Mouse (Mus musculus) forelimb bud, embryonic 11.5 days (tissue): ENCODE measurements around the gene Irx6.

Source experiments
- DNase-seq: peaks from one replicate; pipeline ENCODE4 v3.0.0-alpha.2; 2012; ENCODE audit warnings: low read depth, low spot score

Irx6 gene

DNA sequence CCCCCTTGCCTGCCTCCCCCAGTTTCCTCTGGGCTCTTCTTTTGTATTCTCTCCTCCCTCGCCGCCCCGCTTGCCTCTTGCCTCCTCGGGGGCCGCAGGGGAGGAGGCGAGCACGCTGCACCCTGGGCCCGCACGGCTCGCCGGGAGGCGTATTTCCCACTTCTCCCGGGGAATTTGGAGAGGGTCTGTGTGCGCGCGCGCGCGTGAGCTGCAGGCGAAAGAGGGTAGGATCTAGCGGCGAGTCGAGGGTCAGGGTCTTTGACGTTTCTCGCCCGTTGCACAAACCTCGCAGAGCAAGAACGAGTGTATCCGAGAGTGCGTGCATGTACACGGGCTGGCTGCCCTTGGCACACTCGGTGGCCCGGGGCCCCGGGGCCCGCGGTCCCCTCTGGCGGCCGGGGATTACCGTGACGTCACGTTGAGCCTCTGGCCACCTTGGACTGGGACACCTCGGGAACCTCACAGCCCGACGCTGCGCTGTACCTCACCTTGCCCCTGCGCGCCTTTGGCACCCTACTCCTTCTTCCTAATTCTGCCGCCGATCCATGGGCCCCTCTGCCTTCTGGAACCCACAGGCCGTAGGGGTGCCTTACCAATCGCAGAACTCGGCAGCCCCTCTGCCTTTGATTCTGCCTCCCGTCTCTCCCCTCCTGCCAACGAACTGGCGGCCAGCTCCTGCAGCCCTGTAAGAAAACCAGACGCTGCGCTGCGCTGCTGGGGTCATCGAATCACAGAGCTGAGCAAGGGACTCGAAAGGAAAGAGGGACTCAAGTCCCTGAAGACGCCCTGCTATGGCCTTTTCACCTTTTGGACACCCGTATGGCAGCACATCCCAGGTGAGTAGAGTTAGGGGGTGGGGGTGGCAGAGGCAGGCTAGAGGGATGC is at the start of gene Irx6:
Gene Irx6 (plus strand): TSS at position 45 of the 885 bp plus-strand sequence.
- DNase-seq: no peak

DNA sequence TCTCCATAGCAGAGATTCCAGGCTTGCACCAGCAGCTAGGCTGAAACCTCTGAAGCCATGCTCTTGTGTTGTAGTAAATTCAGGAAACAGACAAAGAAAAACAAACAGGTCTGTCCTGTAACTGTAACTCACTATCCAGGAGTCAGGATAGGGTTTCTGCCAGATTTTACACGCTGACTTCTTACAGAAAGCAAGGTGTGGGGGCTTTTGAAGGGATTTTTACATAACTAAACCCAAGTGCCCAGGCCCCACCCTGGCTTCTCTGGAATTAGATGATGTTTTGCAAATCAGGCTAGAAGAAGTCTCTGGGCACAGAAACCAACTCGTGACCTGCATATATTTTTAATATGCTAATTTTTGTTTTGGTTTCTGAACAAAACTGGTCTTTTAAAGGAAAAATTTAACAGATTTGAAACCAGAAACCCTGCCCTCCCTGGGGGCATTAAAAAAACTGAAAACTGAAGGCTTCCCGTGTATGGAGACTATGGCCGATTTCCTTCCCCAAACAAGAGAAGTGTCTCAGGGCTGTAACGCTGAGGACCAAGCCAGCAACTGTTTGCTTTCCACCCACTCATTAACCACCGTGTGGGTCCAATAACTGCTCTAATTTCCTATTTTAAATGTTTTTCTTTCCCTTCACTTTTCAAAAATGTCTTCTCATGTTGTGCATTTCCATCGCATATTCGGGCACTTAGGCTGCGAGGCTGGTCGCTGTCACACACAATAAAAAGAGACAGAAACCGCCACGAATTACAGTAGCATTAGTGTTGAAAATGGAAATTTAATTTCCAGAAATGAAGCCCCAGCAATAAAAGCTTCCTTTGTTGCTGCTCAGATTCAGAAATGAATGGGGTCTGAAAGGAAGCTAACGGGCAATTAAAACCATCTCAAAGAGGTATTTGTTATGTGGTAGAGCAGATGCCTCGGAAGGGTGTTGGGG is 45.1 kb upstream of the Irx6 start:
- DNase-seq: no peak

DNA sequence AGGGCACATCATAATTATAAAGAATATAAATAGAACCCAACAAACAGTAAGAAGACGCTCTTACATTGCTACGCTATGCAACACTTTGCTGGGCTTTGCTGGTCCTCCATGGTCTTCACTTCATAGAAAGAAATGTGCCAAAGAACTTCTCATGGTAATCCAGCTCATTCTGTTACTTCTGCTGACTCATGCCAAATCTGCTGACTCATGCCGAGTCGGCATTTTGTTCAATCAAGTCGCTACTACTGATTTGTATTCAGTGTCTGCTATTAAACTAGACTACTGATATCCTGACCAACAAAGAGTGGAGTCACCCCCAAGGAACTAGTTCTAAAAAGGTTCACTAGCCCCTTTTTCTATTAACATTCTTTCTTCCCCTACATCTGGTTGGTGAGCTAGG is 40.9 kb upstream of the Irx6 start:
- DNase-seq: no peak

DNA sequence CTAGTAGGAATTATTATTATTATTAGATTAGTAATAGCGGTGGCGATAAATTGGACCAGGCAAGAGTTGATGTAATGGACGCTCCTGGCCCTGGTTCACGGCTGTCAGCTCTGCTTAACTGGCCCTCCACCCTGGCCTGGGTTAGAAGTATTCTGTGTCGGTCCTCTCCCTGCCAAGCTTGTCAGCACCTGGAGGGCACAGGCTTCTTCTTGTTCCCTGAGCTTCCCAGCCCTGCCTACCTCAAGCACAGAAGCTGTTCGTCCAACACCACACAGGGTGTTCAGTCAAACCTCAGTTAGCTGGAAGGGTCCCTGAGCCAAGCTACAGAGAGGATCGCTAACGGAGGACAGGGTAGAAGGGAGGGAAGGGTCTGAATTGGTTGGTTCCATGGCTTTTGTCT is 33.3 kb upstream of the Irx6 start:
- DNase-seq: no peak

DNA sequence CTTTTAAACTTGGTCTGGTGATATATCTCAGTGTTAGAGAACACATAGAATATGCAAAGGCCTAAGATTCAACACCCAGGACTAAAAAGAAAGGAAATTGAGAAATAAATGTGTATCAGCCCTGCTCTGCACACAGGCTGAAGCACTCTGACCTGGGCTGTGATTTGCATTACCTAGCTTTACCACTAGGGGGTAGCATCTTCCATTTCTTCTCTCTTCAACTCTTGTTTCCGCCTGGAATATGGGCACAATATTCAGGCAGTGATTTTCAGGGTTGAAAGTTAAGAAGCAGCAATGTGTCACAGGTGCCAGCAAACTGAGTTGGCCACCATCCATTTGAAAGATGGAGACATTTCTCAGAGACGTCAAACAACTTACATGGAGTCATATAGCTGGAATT is 27.5 kb upstream of the Irx6 start:
- DNase-seq: peak; percentile 48

DNA sequence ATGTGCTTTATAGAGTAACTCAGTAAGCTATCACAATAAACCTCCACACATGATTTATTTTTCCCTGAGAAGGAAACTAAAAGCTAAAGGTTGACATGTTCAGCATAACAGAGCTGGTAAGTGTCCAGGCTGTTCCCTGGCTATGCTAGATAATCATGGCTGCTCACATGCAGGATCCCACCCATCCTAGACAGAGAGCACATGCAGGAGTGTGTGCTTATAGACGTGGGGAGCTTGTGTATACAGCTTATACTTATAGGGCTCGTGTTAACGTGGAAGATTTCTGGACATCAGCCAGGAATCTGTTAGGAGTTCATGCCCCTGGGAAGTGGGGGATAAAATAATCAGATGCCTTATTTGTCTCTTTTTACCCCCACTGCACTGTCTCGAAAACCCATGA is 9.9 kb upstream of the Irx6 start:
- DNase-seq: no peak

DNA sequence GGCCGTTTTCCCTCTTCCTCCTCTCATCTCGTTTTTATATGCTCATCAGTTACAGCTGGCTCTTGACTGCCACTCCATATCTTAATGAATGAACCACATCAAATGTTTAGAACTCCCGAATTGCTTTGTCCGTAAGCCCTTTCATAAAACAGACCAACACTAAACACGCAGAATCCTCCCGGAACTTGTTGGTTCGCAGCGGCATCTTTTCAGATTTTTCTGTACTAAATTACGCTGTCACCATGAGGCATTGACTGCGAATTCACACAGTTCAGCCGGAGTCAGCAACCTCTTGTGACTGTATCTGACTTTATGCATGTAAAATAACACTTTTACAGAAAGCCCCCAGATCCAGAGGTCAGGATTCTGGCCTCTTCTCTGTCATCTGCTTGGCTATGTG is 3.9 kb upstream of the Irx6 start:
- no peak for DNase-seq

DNA sequence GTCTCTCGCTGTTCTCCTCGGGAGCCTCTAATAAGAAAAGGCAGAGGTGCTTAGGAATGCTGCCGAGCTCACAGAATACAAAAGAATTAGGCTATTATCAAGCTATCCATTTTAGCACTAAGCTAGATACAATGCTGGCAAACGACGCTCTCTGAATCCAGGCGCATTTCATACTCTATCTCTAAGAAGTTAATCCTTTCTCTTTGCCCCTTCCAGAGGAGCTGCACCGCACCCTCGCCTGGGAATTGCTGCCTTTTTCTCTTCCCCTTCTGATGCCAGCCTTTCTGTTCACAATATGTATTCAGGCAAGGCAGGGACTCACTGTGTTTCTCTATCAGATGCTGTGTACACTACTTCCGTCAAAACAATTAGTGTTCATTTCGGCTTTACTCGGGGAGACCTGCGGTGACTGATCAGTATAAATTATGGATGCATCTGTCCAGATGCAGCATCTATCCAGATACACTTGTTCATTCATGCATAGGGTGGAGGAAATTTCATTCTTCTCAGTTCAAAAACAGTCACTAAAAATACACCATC is 3.4 kb upstream of the Irx6 start:
- DNase-seq: no peak

DNA sequence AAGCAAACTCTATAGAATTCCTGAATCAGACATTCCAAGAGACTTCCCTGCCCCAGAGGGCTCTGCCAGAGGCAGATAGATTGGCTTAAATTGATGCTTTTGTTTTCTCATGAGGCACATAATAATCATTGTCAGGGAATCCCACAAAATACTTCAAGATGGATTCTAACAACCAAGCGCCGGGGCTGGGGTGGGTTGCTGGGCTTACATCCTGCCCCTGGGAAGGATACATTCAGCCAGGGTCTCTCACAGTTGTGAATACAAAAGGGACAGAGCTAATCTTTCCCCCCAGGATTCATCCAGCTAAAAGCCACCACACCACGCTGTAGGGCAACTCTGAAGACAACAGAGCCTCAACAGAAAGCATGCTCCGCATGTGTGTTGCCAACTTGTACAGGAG is 2.2 kb upstream of the Irx6 start:
- no peak for DNase-seq

DNA sequence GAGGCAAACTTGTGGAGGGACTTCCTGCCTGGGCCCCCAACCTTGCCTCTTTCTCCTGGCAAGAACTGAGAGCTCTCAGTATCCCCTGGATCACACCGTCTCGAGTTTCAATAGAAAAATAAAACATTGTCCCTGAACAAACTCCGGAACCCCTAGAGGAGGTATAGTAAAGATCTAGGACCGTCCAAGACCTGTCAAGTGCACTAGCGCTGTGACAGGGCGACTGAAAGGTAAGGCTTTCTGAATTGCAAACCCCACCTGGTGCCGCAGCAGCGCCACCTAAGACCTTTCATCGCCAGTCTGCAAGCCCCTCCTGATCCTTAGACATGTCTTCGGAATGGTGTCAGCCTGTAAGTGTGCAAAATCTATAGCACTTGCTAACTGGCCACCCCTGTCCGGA is 987 bp upstream of the Irx6 start:
- no peak for DNase-seq

DNA sequence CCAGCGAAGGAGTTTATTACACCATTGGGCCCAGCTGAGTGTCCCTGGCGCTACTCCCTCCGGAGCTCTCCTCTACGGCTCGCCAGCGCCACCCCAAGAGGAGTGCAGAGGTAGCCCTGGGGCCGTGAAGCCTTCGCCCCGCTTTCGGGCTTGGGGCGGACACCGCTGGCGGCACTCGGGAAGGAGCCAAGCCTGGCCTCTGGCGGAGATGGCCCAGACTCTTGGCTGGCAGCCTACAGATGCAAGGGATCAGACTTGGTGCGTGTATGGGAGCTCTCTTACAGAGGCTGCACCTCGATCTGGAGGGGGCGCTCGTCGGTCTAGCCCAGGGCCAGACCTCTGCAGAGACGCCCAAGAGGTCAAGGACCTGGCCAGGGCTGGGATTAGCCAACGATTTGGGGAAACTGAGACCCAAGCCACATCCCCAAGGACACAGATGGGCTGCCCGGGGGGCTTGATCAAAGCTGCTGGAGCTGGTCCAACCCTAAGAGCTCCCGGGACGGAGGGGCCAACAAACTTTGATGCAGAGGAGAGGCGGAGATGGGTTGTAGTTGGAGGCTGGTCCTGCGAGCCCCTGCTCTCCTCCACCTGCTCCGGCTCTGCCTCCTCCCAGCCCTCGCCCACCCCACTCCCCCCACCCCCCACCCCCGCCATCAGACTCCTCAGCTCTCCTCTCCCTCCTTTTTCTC is 389 bp upstream of the Irx6 start:
- DNase-seq: peak; percentile 50

DNA sequence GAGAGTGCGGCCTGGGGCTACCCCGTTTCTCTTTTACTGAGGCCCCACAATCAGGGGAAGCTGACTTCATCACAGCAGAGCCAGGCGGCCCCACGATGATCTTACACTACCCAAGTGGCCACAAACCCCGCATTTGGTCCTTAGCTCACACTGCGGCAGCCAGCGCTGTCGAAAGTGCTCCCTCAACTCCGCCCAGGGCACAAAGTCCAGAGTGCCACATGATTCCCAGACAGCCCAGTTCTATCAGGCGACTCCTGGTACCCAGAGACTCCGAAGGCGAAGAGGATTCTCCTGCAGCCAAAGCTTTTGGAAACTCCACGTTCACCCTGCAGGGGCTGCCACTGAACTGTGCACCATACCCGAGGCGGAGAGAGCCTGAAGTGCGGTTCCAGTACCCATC is 4.3 kb downstream of the Irx6 start:
- no peak for DNase-seq

DNA sequence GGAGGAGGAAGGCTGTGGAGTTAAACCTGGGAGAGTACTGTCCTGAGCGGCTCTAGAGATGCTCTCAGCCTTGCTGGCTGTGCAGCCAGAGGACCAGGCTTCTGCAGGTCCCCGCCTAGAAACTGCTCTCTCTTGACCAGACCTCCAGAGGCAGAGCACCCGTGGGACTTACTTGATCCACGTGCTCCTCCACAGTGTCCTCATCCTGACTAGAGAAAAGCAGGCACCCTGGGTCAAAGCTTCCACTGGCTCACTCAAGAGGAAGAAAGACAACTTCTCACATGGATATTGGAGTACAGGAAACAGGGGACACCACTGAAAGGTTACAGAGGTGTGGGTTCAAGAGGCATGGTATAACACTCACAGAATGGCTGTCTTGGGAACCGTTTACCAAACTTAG is 23.3 kb downstream of the Irx6 start:
- DNase-seq: no peak

DNA sequence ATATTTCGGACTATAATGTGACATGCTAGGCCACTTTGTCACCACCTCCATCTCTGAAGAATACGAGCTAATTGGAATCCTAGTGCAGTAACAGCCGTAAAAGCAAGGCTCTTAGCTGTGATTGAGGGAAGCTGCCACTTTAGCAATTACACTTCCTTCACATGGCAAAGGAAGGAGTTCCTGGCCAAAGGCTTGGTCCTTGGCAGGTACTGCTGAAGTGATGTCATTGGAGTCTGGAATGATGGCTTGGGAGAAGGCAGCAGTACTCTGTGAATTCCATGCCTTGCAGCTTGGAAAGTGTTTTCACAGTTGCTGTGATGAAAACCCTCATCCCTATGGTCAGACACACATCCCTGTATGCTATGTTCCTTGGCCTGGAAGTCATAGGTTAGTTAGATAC is 24.3 kb downstream of the Irx6 start:
- no peak for DNase-seq

DNA sequence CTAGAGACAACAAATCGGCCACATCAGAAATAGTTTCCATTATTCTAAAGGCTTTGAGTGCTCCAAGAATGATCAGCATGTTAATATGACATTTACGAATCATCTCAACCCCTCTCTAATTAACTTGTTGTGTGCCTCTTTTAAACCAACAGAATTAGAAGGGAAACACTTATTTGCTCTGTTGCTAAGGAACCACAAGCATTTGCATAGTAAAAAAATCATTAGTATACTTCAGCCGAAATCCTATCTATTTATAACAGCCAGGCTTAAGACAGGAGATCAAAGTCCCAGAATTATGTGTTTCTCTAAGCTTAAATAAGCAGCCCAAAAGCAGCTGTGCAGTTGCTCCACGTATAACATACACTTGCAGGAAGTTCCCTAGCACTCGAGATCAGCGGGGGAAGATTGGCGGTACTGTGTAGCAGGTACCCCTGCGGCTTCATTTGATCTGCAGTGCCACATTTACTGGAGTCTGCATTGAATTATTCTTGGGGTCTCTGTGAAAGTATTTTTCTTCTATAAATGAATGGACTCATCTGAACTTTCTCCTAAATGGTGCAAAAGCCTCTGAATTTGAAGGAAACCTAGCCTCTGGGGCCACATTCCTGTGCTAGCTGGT is 25.9 kb downstream of the Irx6 start:
- DNase-seq: no peak

DNA sequence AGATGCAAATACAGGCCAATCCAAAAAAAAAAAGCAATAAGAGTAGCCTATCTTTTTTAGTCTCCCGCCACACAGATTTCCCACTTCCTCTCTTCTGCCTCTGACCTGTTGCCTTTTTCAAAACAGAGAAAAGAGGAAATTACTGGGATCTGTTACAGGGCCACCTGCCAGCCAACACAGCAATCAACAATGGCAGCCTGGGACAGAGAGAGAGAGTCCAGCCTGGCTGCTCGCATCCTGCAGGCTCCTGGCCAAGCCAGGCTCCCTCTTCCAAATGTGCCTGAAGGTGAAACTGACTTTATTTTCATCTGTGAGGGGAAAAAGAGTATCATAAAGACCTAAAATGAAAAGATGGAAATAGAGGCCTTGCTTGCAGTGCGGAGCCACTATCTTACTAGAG is 29.3 kb downstream of the Irx6 start:
- no peak for DNase-seq

DNA sequence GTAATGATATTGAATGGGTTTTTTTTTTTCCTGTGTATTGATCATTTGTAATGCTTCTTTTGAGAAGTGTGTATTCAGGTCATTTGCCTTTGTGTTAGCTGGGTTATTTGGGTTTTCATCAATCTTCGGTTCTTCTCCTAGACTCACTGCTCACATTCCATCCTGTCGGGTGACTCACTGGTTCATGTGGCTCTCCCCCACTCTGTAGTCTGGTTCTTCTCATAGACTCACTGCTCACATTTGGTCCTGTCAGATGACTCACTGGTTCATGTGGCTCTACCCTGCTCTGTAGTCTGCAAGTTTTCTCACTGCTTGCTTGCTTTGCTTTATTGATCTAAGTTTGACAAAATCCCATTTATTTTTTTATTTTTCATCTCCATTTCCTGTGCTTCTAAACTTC is 32.2 kb downstream of the Irx6 start:
- DNase-seq: no peak

DNA sequence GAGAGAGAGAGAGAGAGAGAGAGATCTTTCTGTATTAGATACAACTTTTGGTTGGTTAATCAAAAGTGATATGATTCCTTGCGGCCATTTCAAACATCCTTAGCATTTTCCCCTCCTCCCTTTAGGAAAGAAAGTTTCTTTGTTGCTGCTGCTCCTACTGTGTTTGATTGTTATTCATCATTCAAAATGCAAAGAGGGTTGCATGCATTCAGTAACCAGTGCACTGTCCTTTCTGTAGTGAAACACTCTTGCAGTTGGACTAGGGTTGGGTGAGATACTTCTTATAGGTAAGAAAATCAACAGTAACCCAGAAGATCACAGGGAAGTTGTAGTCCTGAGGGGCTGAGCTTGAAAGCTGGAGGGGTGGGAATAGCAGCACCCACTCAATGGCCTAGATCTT is 39.2 kb downstream of the Irx6 start:
- DNase-seq: no peak

DNA sequence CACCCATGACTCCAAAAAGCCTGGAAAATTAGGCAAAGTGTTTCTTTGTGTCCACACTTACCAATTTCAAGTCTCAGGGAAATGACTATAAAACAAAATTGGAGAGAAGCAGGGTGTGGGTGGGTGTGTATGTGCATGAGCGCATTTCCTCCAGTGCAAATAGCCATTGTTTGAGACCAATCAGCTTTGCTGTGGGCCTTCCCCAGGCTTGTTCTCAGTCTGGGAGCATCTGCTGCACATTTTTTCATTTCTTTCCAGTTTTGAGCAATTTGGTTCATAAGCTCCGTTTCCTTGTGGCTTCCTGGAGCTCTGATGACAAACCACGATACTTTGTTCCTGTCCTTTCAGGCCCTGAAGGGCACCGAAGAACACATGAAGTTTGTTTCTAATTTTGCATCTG is 43.3 kb downstream of the Irx6 start:
- no peak for DNase-seq

DNA sequence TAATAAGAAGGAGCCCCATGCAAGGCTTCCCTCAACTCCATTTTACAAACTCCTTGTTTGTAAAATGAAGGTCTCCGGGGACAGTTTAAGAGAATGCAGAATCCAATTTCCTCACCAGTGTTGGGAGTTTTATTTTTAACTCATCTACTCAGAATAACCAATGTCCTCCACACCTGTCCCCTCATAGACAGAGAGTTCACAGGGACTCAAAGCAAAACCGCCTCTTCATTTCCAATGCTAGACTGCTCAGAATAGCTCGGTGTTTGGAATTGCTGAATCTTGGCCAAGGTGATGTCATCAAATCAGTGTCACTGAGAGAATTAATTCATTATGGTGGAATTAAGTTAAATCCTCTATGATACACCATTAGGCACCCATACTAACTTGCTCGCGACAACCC is 44.0 kb downstream of the Irx6 start:
- no peak for DNase-seq

DNA sequence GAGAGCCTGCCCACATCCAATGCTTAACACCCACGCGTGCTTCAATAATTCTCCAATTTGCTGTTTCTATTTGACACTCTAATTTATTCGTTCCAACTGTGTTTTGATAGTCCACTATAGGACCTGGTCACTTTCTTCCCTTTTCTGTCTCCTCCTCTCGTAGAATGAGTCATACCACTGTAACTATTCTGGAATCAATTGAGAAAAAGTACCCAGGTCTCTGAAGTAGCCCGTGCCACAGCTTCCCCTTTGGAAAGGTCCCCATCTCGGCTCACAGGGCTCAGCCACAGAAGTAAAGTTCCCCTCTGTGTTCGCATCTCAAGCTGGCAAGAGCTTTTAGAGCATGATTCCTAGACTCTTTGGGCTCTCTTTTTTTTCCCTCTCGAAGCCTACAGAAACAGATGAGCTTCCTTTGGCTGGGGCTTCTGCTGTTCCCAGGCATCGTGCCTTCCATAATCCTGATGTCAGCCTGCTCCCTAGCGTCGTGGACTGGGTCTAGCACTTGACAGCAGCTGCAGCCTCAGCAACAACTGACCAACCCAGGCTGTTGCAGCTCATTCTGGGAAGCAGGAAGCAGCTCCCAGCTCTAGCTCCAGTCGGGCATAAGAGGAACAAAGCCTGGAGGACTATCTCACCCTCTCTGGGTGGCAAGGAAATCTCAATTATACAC is 47.3 kb downstream of the Irx6 start:
- DNase-seq: peak; percentile 57
